Mouse (Mus musculus): Measurements from ENCODE around the gene Syt12.

The Syt12 gene

GRCm38 (mm10) chr19:4477345-4478189, at the start of gene Syt12:
Gene Syt12, minus strand, starts transcription at chr19:4477447.
- DNase-seq = no peak

DNA sequence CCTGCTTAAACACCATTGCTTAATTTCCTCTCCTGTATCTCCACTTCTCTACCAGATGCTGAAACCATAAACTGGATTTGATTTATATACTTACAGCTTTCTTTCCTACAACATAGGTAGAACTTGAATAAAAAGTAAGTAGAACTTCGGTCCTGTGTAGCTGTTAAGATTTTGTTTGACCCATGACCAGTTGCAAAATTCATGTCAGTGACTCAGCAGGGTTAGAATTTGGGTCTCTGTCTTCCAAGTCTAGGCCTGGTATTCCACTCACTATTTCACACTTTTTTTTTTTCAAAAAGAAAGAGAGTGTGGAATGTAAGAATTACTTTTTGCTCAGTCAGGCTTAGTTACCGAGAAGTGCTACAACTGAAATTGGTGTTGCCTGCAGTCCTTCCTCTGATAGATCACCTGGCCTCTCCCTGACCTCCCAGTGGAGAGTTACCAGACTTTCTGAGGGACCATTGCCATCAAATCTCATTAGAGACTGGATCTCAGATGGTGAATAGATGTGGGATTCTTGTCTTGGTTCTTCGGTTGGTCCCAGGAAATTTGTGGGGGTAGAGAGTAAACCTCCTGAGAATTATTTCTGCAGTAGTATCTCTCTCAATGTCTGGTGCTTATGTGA, 44.3 kb upstream of the Syt12 start:
- no peak for DNase-seq

GRCm38 (mm10) chr19:4517483-4517882, 40.2 kb upstream of the Syt12 start:
- DNase-seq = no peak

DNA sequence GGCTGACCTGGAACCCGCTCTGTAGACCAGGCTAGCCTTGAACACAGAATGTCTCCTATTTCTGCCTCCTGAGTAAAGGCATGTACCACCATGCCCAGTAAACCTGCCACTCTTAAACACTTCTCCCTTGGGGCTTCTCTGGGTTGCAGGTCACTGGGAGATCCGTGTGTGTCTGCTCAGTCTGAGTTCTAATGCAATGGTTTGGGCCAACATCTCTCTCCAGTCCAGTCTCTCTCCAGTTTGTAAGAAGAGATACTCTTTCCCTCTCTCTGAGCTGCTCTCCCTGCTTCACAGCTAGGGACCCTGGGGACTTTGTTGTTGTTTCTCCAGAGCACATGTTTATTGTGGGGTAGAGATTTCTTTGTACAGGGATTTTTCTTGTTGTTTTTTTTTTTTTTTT, 39.0 kb upstream of the Syt12 start:
- no peak for DNase-seq

GRCm38 (mm10) chr19:4515746-4516145, 38.5 kb upstream of the Syt12 start:
- no peak for DNase-seq

- DNase-seq = no peak
Observed at GRCm38 (mm10) chr19:4513236-4513858, 36.1 kb upstream of the Syt12 start.

GRCm38 (mm10) chr19:4511116-4511841, 34.0 kb upstream of the Syt12 start:
- DNase-seq = peak; percentile 23

DNA sequence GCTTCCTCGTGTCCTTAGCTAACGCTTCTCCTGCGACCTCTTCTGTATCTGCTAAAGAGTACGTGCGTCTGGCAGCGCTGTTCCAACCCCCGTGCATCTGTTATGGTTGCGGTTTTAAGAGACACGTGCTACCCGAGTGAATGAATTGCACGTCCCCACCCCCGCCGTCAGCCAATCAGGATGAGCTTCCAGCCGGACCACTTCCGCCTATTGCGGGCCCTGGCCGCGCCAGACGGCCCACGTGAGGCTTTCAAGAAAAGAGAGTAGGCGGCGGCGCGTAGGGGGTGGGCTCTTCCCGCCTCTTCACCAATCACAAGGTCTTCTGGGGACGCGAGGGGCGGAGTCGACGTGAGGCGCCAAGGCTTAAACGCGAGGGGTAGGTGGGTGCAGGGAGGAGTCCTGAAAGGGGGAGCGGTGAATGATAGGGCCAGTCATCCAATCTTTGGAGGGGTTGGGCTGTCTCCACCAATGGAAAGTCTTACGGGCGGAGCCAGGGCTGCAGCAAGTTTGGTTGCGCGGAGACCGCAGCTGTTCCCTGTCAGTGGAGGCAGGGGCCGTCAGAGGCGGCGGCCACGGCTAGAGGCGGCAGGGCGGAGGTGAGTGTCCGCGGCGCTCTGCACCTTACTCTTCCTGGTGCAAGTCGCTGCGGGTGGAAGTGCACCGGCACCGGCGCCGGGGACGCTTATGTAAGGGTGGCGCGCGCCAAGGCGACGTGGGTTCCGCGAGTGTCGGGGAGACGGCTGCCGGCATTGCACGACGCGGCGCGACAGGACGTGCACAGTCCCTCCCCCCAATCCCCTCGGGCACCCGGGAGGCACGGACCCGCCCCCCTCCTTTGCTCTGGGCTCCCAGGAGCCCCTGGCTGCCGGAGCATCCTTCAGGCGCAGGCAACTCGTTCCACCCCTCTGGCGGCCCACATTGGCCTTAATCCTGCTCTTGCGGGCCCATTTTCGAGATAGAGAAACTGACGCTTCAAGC, 33.0 kb upstream of the Syt12 start, which contains the start of gene Pcx:
Pcx (plus strand) TSS at position 487 of the 978 bp plus-strand sequence.
- peak; percentile 100 for DNase-seq

GRCm38 (mm10) chr19:4507746-4508145, 30.5 kb upstream of the Syt12 start:
- no peak for DNase-seq

DNA sequence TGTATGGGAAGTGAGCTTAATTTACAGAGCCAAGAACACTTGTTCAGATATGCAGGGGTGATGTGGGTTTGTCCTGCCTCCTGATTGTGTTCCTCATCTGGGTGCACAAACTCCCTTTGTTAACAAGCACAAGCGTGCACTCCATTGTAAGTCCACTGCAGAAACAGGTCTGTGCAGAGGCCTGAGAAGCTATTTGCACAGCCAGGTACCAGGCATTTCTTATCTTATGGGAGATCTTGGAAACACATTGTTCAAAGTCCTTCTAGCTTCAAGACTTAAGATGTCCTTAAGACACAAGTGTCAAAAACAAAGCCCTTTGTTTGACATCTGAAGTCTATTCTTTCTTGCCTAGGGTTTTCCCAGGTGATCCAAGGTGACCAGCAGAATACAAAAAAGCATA, 27.6 kb upstream of the Syt12 start:
- no peak for DNase-seq

GRCm38 (mm10) chr19:4502701-4503100, 25.5 kb upstream of the Syt12 start:
- DNase-seq = no peak

GRCm38 (mm10) chr19:4498062-4498933, 21.1 kb upstream of the Syt12 start, which contains the start of gene 2010003K11Rik:
Gene 2010003K11Rik, minus strand, starts transcription at chr19:4498583.
- DNase-seq = peak; percentile 49

DNA sequence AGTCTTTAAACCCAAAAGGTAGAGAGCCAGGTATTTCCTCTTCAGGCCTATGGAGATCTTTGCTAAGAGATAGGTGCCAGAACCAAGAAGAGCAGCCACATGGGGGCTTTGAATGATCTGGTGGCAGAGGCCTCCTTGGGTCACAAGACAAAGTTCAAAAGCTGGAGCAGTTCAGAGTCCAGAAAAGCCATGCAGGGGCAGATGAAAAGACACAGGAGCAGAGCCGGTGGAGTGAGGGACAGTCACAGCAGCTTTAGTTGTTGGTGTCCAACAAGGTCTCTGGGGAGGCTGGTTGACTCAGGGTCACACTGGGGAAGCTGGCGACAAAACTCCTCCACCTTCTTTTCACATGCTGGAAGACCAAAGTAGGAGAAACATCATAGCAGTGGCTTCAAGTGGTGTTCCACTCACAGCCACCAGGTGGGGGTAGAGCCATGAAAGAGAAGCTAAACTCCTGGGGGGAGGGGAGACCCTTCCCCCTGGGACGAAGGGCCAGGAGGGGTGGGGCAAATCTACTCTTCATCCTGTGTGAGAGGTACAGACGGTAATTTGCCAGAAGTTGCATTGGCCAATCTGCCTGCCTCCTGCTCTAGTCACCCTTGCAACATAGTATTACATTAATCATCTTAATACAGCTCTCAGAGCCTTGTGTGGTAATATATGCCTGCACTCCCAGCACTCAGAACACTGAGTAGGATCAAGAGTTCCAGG, 20.2 kb upstream of the Syt12 start:
- peak; percentile 85 for DNase-seq

GRCm38 (mm10) chr19:4496535-4497262, 19.5 kb upstream of the Syt12 start:
- DNase-seq = peak; percentile 83

GRCm38 (mm10) chr19:4495814-4496213, 18.6 kb upstream of the Syt12 start:
- DNase-seq = no peak

GRCm38 (mm10) chr19:4494707-4495106, 17.5 kb upstream of the Syt12 start:
- DNase-seq = no peak

GRCm38 (mm10) chr19:4492526-4493296, 15.5 kb upstream of the Syt12 start:
- DNase-seq = peak; percentile 86

- DNase-seq = no peak
Observed at GRCm38 (mm10) chr19:4491080-4491695, 13.9 kb upstream of the Syt12 start.

Data from kidney, adult 9 months (tissue).